Mouse (Mus musculus): Measurements from ENCODE around the gene Tcf12. TPM values are rescaled to one million over a fixed set of nuclear protein-coding genes. Genes with fewer than 3 reads are reported as not detected.

Gene Tcf12
- 215 and 227 TPM in 2 replicates for polyA plus RNA-seq (2014; fragmentation: Nextera tagmentation; extraction: Ambion mirVana)

DNA sequence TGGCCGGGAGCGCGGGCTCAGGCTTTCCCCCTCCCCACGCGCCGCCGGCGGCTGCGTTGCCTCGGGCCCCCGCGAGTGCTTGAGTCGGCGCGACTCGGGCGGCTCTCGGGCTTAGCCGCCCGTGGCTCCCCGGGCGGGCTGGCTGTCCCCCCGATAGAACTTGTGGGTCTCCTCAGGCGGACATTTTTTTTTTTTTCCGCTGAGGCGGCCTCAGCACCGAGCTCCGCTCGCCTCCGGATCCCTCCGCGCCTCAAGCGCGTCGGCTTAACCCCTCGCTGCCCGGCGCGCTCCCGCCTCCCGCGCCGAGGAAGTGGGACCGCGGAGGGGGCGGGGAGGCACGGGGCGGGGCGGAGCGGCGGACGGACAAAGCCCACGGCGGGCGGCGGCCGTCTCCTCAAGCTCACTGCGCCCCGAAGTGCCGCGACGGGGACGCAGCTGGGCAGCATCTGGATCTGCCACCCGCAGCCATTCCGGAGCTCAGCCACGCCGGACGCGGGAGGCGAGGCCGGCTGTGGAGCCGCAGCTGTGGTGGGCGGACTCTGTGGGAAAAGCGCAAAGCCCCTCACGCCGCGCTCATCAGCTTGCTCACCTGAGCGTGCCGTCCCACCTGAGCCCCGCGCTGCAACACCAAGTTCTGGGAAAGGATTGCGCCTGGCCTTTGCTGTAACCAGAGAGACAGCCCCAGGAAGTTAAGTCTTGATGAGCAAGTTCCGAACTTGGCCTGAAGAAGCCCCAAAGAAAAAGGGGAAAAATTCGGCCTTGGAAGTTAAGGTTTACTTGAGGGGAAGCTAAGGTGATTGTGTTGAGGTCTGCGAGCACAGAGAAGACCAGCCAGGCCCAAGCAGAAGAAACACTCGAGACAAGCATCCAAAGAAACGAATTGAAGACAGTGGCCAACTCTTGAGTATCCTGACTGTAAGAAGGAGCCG, at the start of gene Tcf12:
Tcf12 (minus strand) TSS at position 250 of the 929 bp plus-strand sequence.
- peak; percentile 96 for DNase-seq (ENCODE audit: low spot score)
- Histone ChIP-seq H3K27ac (ENCODE audit: low read depth, low read length) (peak within 1 kb of the TSS; percentile 97), H3K9me3 (ENCODE audit: control insufficient read depth, low read length) (no peaks in the 10 kb centered on the region), H3K4me1 (replicated peaks; ENCODE audit: control insufficient read depth, insufficient read depth, low read length) (no peaks in the 10 kb centered on the region), H3K4me2 (replicated peaks; ENCODE audit: low read depth, low read length) (peak within 1 kb of the TSS; percentile 69), H3K4me3 (ENCODE audit: low read depth, low read length) (peak within 1 kb of the TSS; percentile 99), H3K36me3 (ENCODE audit: control insufficient read depth, insufficient read depth, low read length) (no peaks in the 10 kb centered on the region), H3K9ac (ENCODE audit: low read depth, low read length) (peak within 1 kb of the TSS; percentile 100), H3K27me3 (ENCODE audit: control insufficient read depth, insufficient read depth, low read length) (no peaks in the 10 kb centered on the region)
- peak; percentile 89 for ATAC-seq (ENCODE audit: low FRiP score)
- WGBS, result 2% methylated on average over 56 of the region's 88 CpGs

DNA sequence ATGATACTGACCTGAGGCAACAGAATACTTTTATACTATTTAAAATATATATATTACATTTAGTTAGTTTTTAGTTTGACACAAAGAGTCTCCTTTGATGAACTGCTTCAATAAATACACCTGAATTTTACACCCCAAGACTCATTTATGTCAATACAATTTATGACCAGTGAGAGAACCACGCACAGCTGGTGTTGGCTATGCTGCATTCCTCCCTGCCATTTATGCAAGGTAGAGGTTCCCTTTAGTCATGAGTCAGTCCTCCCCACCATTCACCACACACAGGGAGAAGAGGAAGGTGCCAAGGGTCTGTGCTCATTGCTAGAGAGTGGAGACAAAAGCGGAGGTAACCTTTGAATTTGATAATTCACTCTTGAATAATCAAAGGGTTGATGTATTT, 46.7 kb upstream of the Tcf12 start:
- no peaks in the 10 kb centered on the region for H3K4me1 ChIP-seq (replicated peaks; ENCODE audit: control insufficient read depth, insufficient read depth, low read length)
- H3K36me3 ChIP-seq (ENCODE audit: control insufficient read depth, insufficient read depth, low read length), result no peaks in the 10 kb centered on the region
- no peak for ATAC-seq (ENCODE audit: low FRiP score)
- H3K27ac ChIP-seq (ENCODE audit: low read depth, low read length), result no peak overlapping the region
- no peak overlapping the region for H3K4me2 ChIP-seq (replicated peaks; ENCODE audit: low read depth, low read length)
- H3K27me3 ChIP-seq (ENCODE audit: control insufficient read depth, insufficient read depth, low read length), result no peaks in the 10 kb centered on the region
- H3K9ac ChIP-seq (ENCODE audit: low read depth, low read length), result no peak overlapping the region
- H3K9me3 ChIP-seq (ENCODE audit: control insufficient read depth, low read length), result no peaks in the 10 kb centered on the region
- H3K4me3 ChIP-seq (ENCODE audit: low read depth, low read length), result no peak overlapping the region
- no peak for DNase-seq (ENCODE audit: low spot score)
- WGBS, result 84% methylated on average over 2 of the region's 2 CpGs

DNA sequence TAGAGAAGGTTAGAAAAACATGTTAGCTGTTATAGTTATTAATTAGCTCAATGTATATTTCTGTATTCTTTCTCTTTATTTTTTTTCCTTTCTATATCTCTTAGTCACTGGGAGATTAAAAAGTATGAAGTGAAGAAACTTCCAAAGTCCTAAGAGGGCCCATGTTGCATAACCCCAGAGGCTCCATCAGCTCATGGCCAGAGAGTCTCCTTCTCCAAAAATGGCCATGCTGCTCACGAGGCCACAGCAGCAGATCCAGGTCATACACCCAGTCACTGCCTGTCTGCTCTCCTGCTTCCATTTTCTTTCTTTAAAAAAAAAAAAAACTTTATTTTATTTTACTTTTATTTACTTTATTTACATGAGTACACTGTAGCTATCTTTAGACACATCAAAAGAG, 45.4 kb upstream of the Tcf12 start:
- Histone ChIP-seq H3K4me3 (ENCODE audit: low read depth, low read length) (no peak overlapping the region), H3K4me1 (replicated peaks; ENCODE audit: control insufficient read depth, insufficient read depth, low read length) (no peaks in the 10 kb centered on the region), H3K4me2 (replicated peaks; ENCODE audit: low read depth, low read length) (no peak overlapping the region), H3K27me3 (ENCODE audit: control insufficient read depth, insufficient read depth, low read length) (no peaks in the 10 kb centered on the region), H3K27ac (ENCODE audit: low read depth, low read length) (no peak overlapping the region), H3K9me3 (ENCODE audit: control insufficient read depth, low read length) (no peaks in the 10 kb centered on the region), H3K9ac (ENCODE audit: low read depth, low read length) (no peak overlapping the region), H3K36me3 (ENCODE audit: control insufficient read depth, insufficient read depth, low read length) (no peaks in the 10 kb centered on the region)
- 92% methylated on average over 1 of the region's 1 CpGs for WGBS
- ATAC-seq (ENCODE audit: low FRiP score), result no peak
- DNase-seq (ENCODE audit: low spot score), result no peak

DNA sequence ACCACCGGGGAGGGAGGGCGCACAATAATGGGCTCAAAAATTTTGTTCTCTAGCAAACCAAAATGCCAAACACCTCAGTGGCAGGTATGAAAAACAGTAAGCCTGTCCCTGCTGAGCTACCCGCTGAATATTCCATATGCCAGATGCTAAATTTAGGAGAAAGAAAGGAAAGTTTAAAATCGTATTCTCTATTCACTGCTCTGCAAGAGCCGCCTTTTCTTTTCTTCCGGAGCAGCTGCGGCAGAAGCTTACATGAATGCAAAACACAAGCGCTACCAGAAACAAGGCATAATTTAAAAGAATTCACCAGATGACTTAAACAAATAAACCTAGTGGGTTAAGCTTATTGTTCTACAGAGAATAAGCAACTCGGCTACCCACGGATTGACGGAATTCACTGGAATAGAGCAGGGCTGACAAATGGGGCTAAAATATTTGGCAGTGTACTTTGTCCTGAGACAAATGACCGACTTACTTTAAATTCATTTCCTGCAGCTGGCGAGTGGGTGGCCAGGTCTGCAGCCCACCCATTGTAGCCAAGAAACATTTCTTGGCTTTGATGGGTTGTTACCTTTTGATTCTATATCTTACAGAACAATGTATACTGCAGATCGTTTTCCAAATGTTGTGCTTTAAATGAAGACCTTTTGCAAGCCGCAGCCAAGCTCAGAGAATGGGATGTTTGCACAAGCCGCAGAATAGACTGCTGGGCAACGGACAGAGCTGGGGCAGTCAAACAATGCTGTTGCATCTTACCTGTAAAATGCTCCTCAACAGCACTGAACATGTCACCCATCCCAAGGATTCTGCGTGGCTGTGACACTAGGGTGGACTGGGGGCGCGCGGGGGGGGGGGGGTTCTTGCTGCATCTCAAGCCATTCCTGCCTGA, 43.8 kb upstream of the Tcf12 start:
- peak overlapping the region; percentile 45; the same call in 1 of the 2 replicates for H3K27ac ChIP-seq (ENCODE audit: low read depth, low read length)
- WGBS, result 17% methylated on average over 21 of the region's 21 CpGs
- H3K36me3 ChIP-seq (ENCODE audit: control insufficient read depth, insufficient read depth, low read length), result no peaks in the 10 kb centered on the region
- H3K9ac ChIP-seq (ENCODE audit: low read depth, low read length), result peak overlapping the region; percentile 46
- no peaks in the 10 kb centered on the region for H3K4me1 ChIP-seq (replicated peaks; ENCODE audit: control insufficient read depth, insufficient read depth, low read length)
- H3K4me3 ChIP-seq (ENCODE audit: low read depth, low read length), result peak overlapping the region; percentile 16
- DNase-seq (ENCODE audit: low spot score) (peak; percentile 40), ATAC-seq (ENCODE audit: low FRiP score) (no peak)
- peak overlapping the region; percentile 43 for H3K4me2 ChIP-seq (replicated peaks; ENCODE audit: low read depth, low read length)
- no peaks in the 10 kb centered on the region for H3K9me3 ChIP-seq (ENCODE audit: control insufficient read depth, low read length)
- H3K27me3 ChIP-seq (ENCODE audit: control insufficient read depth, insufficient read depth, low read length), result no peaks in the 10 kb centered on the region

DNA sequence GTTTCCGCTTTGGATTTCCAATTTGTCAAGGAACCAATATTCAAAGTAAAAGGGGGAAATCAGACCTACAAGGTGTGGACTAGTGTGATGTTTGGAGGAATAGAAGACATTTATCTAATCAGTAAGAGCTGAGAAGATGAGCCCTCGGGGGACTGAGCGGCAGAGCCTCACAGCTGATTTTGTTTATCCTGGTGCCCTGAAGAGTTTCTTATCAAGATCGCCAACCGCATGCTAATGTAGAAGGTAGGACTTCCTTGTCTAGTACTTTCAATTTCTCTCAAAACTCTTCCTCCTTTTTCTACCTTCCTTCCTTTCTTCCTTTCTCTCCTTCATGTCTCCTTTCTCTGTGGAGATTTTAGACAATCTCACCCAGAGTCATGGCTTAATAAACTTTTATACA, 32.5 kb upstream of the Tcf12 start:
- Histone ChIP-seq H3K9me3 (ENCODE audit: control insufficient read depth, low read length) (no peaks in the 10 kb centered on the region), H3K4me2 (replicated peaks; ENCODE audit: low read depth, low read length) (no peak overlapping the region), H3K36me3 (ENCODE audit: control insufficient read depth, insufficient read depth, low read length) (no peaks in the 10 kb centered on the region), H3K9ac (ENCODE audit: low read depth, low read length) (no peak overlapping the region), H3K27ac (ENCODE audit: low read depth, low read length) (no peak overlapping the region), H3K4me3 (ENCODE audit: low read depth, low read length) (no peak overlapping the region), H3K4me1 (replicated peaks; ENCODE audit: control insufficient read depth, insufficient read depth, low read length) (no peaks in the 10 kb centered on the region), H3K27me3 (ENCODE audit: control insufficient read depth, insufficient read depth, low read length) (no peaks in the 10 kb centered on the region)
- DNase-seq (ENCODE audit: low spot score), result no peak
- ATAC-seq (ENCODE audit: low FRiP score), result no peak
- 85% methylated on average over 5 of the region's 5 CpGs for WGBS

DNA sequence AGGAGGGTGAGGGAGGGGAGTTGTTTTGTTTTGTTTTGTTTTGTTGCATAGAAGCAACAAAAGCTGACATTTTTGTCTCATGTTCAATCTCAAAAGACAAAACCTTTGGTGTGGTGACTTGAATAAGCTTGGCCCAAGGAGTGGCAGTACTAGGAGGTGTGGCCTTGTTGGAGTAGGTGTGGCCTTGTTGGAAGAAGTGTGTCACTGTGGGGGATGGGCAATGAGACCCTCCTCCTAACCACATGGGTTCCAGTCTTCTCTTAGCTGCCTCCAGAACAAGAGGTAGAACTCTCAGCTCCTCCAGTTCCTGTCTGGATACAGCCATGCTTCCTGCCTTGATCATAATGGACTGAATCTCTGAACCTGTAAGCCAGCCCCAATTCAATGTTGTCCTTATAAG, 26.2 kb upstream of the Tcf12 start:
- no peaks in the 10 kb centered on the region for H3K4me1 ChIP-seq (replicated peaks; ENCODE audit: control insufficient read depth, insufficient read depth, low read length)
- no peaks in the 10 kb centered on the region for H3K27me3 ChIP-seq (ENCODE audit: control insufficient read depth, insufficient read depth, low read length)
- H3K27ac ChIP-seq (ENCODE audit: low read depth, low read length), result no peak overlapping the region
- DNase-seq (ENCODE audit: low spot score) (no peak), ATAC-seq (ENCODE audit: low FRiP score) (no peak)
- H3K4me2 ChIP-seq (replicated peaks; ENCODE audit: low read depth, low read length), result no peak overlapping the region
- H3K36me3 ChIP-seq (ENCODE audit: control insufficient read depth, insufficient read depth, low read length), result no peaks in the 10 kb centered on the region
- H3K4me3 ChIP-seq (ENCODE audit: low read depth, low read length), result no peak overlapping the region
- no peak overlapping the region for H3K9ac ChIP-seq (ENCODE audit: low read depth, low read length)
- no peaks in the 10 kb centered on the region for H3K9me3 ChIP-seq (ENCODE audit: control insufficient read depth, low read length)

DNA sequence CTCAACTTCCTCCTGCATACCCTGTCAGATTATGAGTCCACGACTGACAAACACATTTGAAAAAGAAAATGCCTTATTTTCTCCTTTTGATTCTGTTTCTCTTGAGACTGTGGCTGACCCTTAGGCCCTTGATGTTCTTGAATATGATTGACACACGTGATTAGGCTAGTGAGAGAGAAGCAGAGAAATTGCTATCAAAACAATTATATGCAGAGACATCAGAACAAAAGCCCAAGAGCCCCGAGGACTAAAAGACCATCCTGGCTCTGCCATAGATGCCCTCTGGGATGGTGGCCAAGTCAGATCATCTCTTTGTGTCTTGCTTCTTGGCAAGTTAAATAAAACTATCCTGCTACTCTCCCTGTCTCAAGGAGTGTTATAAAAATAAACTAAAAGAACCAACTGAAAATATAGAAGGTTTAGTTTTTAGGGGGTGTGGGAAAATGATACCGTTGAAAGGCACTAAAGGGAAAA, 22.1 kb upstream of the Tcf12 start:
- no peak overlapping the region for H3K9ac ChIP-seq (ENCODE audit: low read depth, low read length)
- no peaks in the 10 kb centered on the region for H3K27me3 ChIP-seq (ENCODE audit: control insufficient read depth, insufficient read depth, low read length)
- H3K27ac ChIP-seq (ENCODE audit: low read depth, low read length), result peak overlapping the region; percentile 91
- no peaks in the 10 kb centered on the region for H3K4me1 ChIP-seq (replicated peaks; ENCODE audit: control insufficient read depth, insufficient read depth, low read length)
- H3K4me2 ChIP-seq (replicated peaks; ENCODE audit: low read depth, low read length), result peak overlapping the region; percentile 89; the same call in 1 of the 2 replicates
- no peak for ATAC-seq (ENCODE audit: low FRiP score)
- no peak for DNase-seq (ENCODE audit: low spot score)
- no peak overlapping the region; the same call in 1 of the 2 replicates for H3K4me3 ChIP-seq (ENCODE audit: low read depth, low read length)
- H3K36me3 ChIP-seq (ENCODE audit: control insufficient read depth, insufficient read depth, low read length), result no peaks in the 10 kb centered on the region
- whole genome bisulfite sequencing, result 54% methylated on average over 4 of the region's 4 CpGs
- H3K9me3 ChIP-seq (ENCODE audit: control insufficient read depth, low read length), result no peaks in the 10 kb centered on the region

DNA sequence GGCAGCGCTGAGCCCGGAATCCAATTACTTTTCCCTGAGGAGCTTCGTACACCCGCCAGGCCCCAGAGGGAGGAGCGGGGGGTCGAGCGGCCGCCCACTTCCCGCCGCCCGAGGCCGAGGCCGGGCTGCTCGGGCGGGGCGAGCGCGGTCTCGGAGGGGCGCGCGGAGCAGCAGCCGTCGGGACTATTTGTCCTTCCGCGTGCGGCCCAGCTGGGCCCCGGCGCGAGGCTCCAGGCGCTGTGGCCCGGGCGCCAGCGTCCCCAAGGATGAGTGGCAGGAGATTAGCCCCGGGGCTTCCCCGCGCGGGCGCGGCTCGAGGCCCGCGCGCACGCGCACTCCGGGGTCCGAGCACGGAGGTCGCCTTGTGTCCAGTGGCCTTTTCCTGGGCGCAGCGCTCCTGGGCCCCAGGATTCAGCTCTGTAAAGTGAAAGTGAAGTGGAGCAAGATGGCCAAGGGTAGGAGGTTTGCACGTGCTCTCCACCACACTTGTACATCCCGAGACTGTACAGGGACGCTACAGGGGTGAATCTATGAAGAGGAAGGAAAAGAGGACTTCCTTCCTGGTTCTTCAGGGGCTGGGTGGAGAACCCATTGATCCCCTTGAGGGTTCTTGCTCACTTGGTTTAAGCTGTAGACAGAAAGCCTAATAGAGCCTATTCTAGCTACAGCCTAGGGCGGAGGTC, 21.6 kb upstream of the Tcf12 start:
- Histone ChIP-seq H3K4me1 (replicated peaks; ENCODE audit: control insufficient read depth, insufficient read depth, low read length) (no peaks in the 10 kb centered on the region), H3K9ac (ENCODE audit: low read depth, low read length) (peak overlapping the region; percentile 91), H3K9me3 (ENCODE audit: control insufficient read depth, low read length) (no peaks in the 10 kb centered on the region), H3K36me3 (ENCODE audit: control insufficient read depth, insufficient read depth, low read length) (no peaks in the 10 kb centered on the region), H3K4me3 (ENCODE audit: low read depth, low read length) (peak overlapping the region; percentile 59), H3K4me2 (replicated peaks; ENCODE audit: low read depth, low read length) (peak overlapping the region; percentile 89), H3K27ac (ENCODE audit: low read depth, low read length) (peak overlapping the region; percentile 91), H3K27me3 (ENCODE audit: control insufficient read depth, insufficient read depth, low read length) (no peaks in the 10 kb centered on the region)
- ATAC-seq (ENCODE audit: low FRiP score), result peak; percentile 94
- peak; percentile 92 for DNase-seq (ENCODE audit: low spot score)
- 2% methylated on average over 55 of the region's 56 CpGs for WGBS
